ENCODE assay signal across 8 mouse cellular contexts in the genomic region with DNA sequence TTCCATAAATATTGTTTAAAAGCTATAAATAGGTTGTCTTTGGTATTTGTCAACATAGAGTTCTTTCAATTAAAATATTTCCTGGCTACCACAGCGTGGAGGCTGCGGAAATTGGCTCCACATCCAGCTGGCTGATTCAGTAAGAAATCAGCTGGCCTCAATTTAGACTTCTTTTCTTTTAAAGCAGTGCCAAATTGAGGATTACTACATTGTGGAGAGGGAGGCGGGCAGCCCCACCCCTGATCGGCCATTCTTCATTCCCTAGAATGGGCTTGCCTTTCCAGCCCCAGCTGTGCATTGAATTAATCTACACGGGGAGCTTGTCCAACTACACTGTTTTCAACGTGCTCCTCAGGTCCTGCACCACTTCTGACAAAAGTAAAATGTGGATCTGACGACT.
DNase-seq lines count a peak whose midpoint lies in the region; ATAC-seq and TF ChIP-seq lines count a peak whose summit lies in the region.

No protein-coding gene starts in this region.

- peak overlapping the region; percentile 11; the same call in 1 of the 2 replicates for H3K4me3 ChIP-seq in layer of hippocampus, adult 2 months

- ATAC-seq in CD4-positive, CD25-positive, alpha-beta regulatory T cell, adult 4 months: no peak

- TF ChIP-seq CTCF in layer of hippocampus, adult 2 months (conservative IDR thresholded peaks at IDR 0.05): no peak

- peak overlapping the region; percentile 21 for H3K27ac ChIP-seq in layer of hippocampus, adult 2 months

- DNase-seq in Muller cell, postnatal 12 days (ENCODE audit: inconsistent ontology term): peak; percentile 91
- peak; percentile 22 for DNase-seq in brain, embryonic 18.5 days (ENCODE audit: low read depth, low spot score)
- peak; percentile 3 to 46 for DNase-seq in frontal cortex, postnatal 36 days (ENCODE audit: low spot score in 2 of 2)
- peak; percentile 14 to 50 for DNase-seq in layer of hippocampus, adult 2 months (ENCODE audit: low spot score in 2 of 2)
- peak; percentile 68 for DNase-seq in lung, postnatal 10 days
- DNase-seq in right cerebral cortex, postnatal 10 days (ENCODE audit: low spot score in 2 of 2): peak; percentile 51 to 66
- no peak for DNase-seq in c-Kit-positive CD71-positive TER-119-positive erythroid progenitor cells, embryonic 14.5 days (ENCODE audit: low spot score)
